Mouse (Mus musculus) bone marrow macrophage, adult 2 months (primary cell): ENCODE data around the gene Gbx1. TPM values are rescaled to one million over a fixed set of nuclear protein-coding genes. Genes with fewer than 3 reads are reported as not detected.
A peak's percentile ranks its signal among the peaks of the same experiment; 100 is the strongest.
"Not testable (repeated sequence)": the region's sequence is repeated elsewhere in the genome, so short reads cannot be mapped to it uniquely, and the experiment has no call there.

ENCODE experiments used
- H3K27ac ChIP-seq: 2 replicates; pipeline ENCODE4 v1.5.1; 2012; ENCODE audit warnings: low read depth, low read length; ENCODE audit not compliant: insufficient read depth
- H3K4me1 ChIP-seq: 2 replicates; pipeline ENCODE4 v1.6.1; 2012; ENCODE audit warnings: low read length; ENCODE audit not compliant: control insufficient read depth, insufficient read depth
- H3K4me3 ChIP-seq: 2 replicates; pipeline ENCODE4 v1.5.1; 2012; ENCODE audit warnings: mild to moderate bottlenecking, low read length, moderate library complexity; ENCODE audit not compliant: insufficient read depth
- CTCF ChIP-seq: IDR thresholded peaks from 2 replicates; pipeline ENCODE4 v1.5.1; 2012; ENCODE audit warnings: low read depth, mild to moderate bottlenecking, low read length, moderate library complexity
- POLR2A ChIP-seq: IDR thresholded peaks from 2 replicates; pipeline ENCODE4 v1.6.1; 2012; ENCODE audit warnings: mild to moderate bottlenecking, low read depth, low read length, borderline replicate concordance
- polyA plus RNA-seq: library from polyadenylated mRNA; stranded (reverse); fragments of >200 nt; gene quantifications from 2 replicates; pipeline ENCODE4 v1.2.4, GENCODE M21; 2012; ENCODE audit not compliant: missing spikeins, insufficient read depth, insufficient read length

Gbx1 gene
- not detected in 2 replicates for polyA plus RNA-seq

GRCm38 (mm10) chr5:24526889-24527230 lies at the start of gene Gbx1:
Gene Gbx1 (minus strand): TSS chr5:24527202.
- TF ChIP-seq CTCF = no peak
- TF ChIP-seq POLR2A = no peak
- Histone ChIP-seq H3K4me3 (peak within 1 kb of the TSS; percentile 12; the same call in 1 of the 2 replicates), H3K4me1 (no peaks in the 10 kb centered on the region), H3K27ac (no peak within 1 kb of the TSS)

- no peak for TF ChIP-seq CTCF
- TF ChIP-seq POLR2A = no peak
- Histone ChIP-seq H3K4me1 (peaks cover 15% of the 10 kb centered on the region), H3K4me3 (peak overlapping the region; percentile 68), H3K27ac (peak overlapping the region; percentile 9)
Observed at GRCm38 (mm10) chr5:24576801-24577182, 49.8 kb upstream of the Gbx1 start.

GRCm38 (mm10) chr5:24575948-24576347 lies 48.9 kb upstream of the Gbx1 start:
- no peak overlapping the region for H3K27ac ChIP-seq
- no peak for TF ChIP-seq CTCF
- no peak for TF ChIP-seq POLR2A
- H3K4me1 ChIP-seq = peaks cover 15% of the 10 kb centered on the region
- H3K4me3 ChIP-seq = peak overlapping the region; percentile 68

- Histone ChIP-seq H3K4me3 (no peak within 1 kb of the TSS), H3K27ac (no peak within 1 kb of the TSS), H3K4me1 (no peaks in the 10 kb centered on the region)
- TF ChIP-seq CTCF (no peak), POLR2A (no peak)
Observed at GRCm38 (mm10) chr5:24556709-24557108, 29.7 kb upstream of the Gbx1 start, which contains the start of gene 4931409K22Rik. Gene 4931409K22Rik (minus strand): TSS chr5:24556809.

GRCm38 (mm10) chr5:24555335-24555734 lies 28.3 kb upstream of the Gbx1 start:
- not testable (repeated sequence) for H3K4me1 ChIP-seq, H3K4me3 ChIP-seq, H3K27ac ChIP-seq

- H3K4me1 ChIP-seq = no peaks in the 10 kb centered on the region
- H3K4me3 ChIP-seq = no peak overlapping the region
- H3K27ac ChIP-seq = no peak overlapping the region
- TF ChIP-seq CTCF (no peak), POLR2A (no peak)
Observed at GRCm38 (mm10) chr5:24553621-24554244, 26.7 kb upstream of the Gbx1 start.

- Histone ChIP-seq H3K4me1 (no peaks in the 10 kb centered on the region), H3K4me3 (no peak overlapping the region), H3K27ac (no peak overlapping the region)
- TF ChIP-seq POLR2A (no peak), CTCF (no peak)
Observed at GRCm38 (mm10) chr5:24551317-24551688, 24.3 kb upstream of the Gbx1 start.

- Histone ChIP-seq H3K4me1 (no peaks in the 10 kb centered on the region), H3K27ac (no peak overlapping the region), H3K4me3 (no peak overlapping the region)
- no peak for TF ChIP-seq POLR2A
- TF ChIP-seq CTCF = no peak
Observed at GRCm38 (mm10) chr5:24550598-24551316, 23.8 kb upstream of the Gbx1 start.

- Histone ChIP-seq H3K4me1 (peaks cover 21% of the 10 kb centered on the region), H3K27ac (no peak overlapping the region), H3K4me3 (no peak overlapping the region)
- TF ChIP-seq CTCF (no peak), POLR2A (no peak)
Observed at GRCm38 (mm10) chr5:24542643-24543042, 15.6 kb upstream of the Gbx1 start.

- peak overlapping the region; percentile 29 for H3K4me3 ChIP-seq
- peak overlapping the region; percentile 30; the same call in 1 of the 2 replicates for H3K27ac ChIP-seq
- TF ChIP-seq POLR2A (no peak), CTCF (no peak)
- peaks cover 21% of the 10 kb centered on the region for H3K4me1 ChIP-seq
Observed at GRCm38 (mm10) chr5:24541144-24541569, 14.2 kb upstream of the Gbx1 start.
